Mouse (Mus musculus) heart, postnatal 0 days (tissue): ENCODE measurements around the gene Zfhx3. TPM values are rescaled to one million over a fixed set of nuclear protein-coding genes. Genes with fewer than 3 reads are reported as not detected.

Experiments
- ATAC-seq: fragments of 200-750 bp; cut with Nextera tagmentation; 2 replicates; pipeline ENCODE4 v1.8.0; 2017; ENCODE audit warnings: low read depth, moderate number of reproducible peaks, moderate library complexity; ENCODE audit not compliant: insufficient read depth
- DNase-seq: peaks from one replicate; pipeline ENCODE4 v3.0.0-alpha.2; 2016; ENCODE audit warnings: low spot score
- H3K27ac ChIP-seq: fragments of 300-500 bp; sonication (generic); 2 replicates; pipeline ENCODE4 v1.5.1; 2014; ENCODE audit warnings: low read depth, mild to moderate bottlenecking
- H3K27me3 ChIP-seq: fragments of 300-500 bp; sonication (generic); 2 replicates; pipeline ENCODE4 v1.6.1; 2014; ENCODE audit warnings: low read length, mixed read lengths; ENCODE audit not compliant: control insufficient read depth, insufficient read depth
- H3K36me3 ChIP-seq: fragments of 300-500 bp; sonication (generic); replicated peaks from 2 replicates; pipeline ENCODE4 v1.6.1; 2014; ENCODE audit warnings: low read length, mixed read lengths; ENCODE audit not compliant: control insufficient read depth, insufficient read depth
- H3K4me1 ChIP-seq: fragments of 300-500 bp; sonication (generic); 2 replicates; pipeline ENCODE4 v1.6.1; 2014; ENCODE audit warnings: antibody characterized with exemption; ENCODE audit not compliant: control insufficient read depth, insufficient read depth
- H3K4me2 ChIP-seq: fragments of 300-500 bp; sonication (generic); 2 replicates; pipeline ENCODE4 v1.6.1; 2014; ENCODE audit warnings: low read depth, mild to moderate bottlenecking, low read length, moderate library complexity
- H3K4me3 ChIP-seq: fragments of 300-500 bp; sonication (generic); 2 replicates; pipeline ENCODE4 v1.5.1; 2014; ENCODE audit warnings: low read depth, low read length
- H3K9ac ChIP-seq: fragments of 300-500 bp; sonication (generic); replicated peaks from 2 replicates; pipeline ENCODE4 v1.6.1; 2014; ENCODE audit warnings: low read depth, low read length, mixed read lengths
- H3K9me3 ChIP-seq: fragments of 300-500 bp; sonication (generic); replicated peaks from 2 replicates; pipeline ENCODE4 v1.6.1; 2016; ENCODE audit warnings: low read length; ENCODE audit not compliant: control insufficient read depth
- CTCF ChIP-seq: IDR thresholded peaks from 2 replicates; pipeline ENCODE4 v1.5.1; 2016; ENCODE audit warnings: antibody characterized with exemption, control low read depth, low read depth
- EP300 ChIP-seq: IDR thresholded peaks from 2 replicates; pipeline ENCODE4 v1.6.1; 2016; ENCODE audit warnings: antibody characterized with exemption, low read depth
- WGBS: fragments of 180-500 bp; shearing (Covaris S2); extraction: QIAGEN DNeasy Blood & Tissue Kit; methylation state at CpG from one replicate; pipeline ENCODE4 v1.1.7; 2014; 5-methylcytosine and 5-hydroxymethylcytosine counted together
- polyA plus RNA-seq: library from polyadenylated mRNA; unstranded; fragments of >200 nt; fragmentation: Nextera tagmentation; extraction: Ambion mirVana; gene quantifications from 2 replicates; pipeline ENCODE4 v1.2.1, GENCODE M21; 2015
- total RNA-seq: library from RNA; depleted of rRNA; stranded (reverse); fragments of >200 nt; gene quantifications from 2 replicates; pipeline ENCODE4 v1.2.3, GENCODE M21; 2014; ENCODE audit warnings: low replicate concordance

The Zfhx3 gene
- total and polyA plus RNA-seq, 2 experiments from 2014 or later, result 2.0 to 2.5 TPM

- Histone ChIP-seq H3K27me3 (no peaks in the 10 kb centered on the region), H3K36me3 (no peaks in the 10 kb centered on the region), H3K9me3 (no peaks in the 10 kb centered on the region), H3K4me1 (no peaks in the 10 kb centered on the region), H3K4me3 (no peak overlapping the region), H3K4me2 (no peak overlapping the region), H3K27ac (no peak overlapping the region), H3K9ac (no peak overlapping the region)
- TF ChIP-seq EP300 (no peak), CTCF (no peak)
- no peak for ATAC-seq
- DNase-seq, result no peak
- 73% methylated on average over 3 of the region's 3 CpGs for WGBS
Measured at GRCm38 (mm10) chr8:108507769-108508168, 565.3 kb downstream of the Zfhx3 start.

DNA sequence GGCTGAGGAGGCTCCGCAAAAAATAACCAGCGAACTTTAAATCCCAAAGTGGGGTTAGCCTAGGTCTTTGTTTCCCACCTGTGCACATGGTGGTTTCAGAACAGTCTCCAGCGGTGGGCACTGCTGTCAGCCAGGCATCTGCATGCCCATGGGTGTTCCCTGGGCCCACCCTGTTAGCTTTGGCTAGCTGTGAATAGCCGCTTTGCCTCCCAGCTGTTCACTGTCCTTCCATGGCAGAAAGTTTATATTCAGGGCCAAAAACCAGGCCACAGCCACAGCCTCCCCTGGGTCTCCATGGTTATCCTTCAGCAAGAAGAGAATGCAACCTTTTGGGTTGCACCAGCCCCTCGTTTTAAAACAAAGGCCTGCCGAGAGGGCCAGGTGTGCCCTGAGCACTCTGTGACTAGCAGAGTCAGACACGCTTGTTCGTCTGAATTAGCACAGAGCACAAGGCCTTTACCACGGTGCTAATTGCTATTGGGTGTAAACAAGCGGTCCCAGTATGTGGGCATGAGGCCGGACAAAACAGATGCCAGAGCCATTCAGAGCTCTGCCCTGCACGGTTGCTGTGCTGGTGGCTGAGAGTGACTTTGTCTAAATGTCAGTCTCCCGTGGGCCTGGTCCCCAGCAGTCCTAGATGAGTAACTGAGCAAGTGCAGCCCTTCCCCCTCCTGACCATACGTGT, 568.3 kb downstream of the Zfhx3 start:
- ATAC-seq (no peak), DNase-seq (no peak)
- Histone ChIP-seq H3K36me3 (no peaks in the 10 kb centered on the region), H3K9me3 (no peaks in the 10 kb centered on the region), H3K27ac (no peak overlapping the region), H3K27me3 (no peaks in the 10 kb centered on the region), H3K4me2 (no peak overlapping the region), H3K4me1 (no peaks in the 10 kb centered on the region), H3K9ac (no peak overlapping the region), H3K4me3 (no peak overlapping the region)
- 68% methylated on average over 14 of the region's 14 CpGs for WGBS
- no peak for TF ChIP-seq CTCF
- no peak for TF ChIP-seq EP300

GRCm38 (mm10) chr8:108518116-108518515, 575.7 kb downstream of the Zfhx3 start:
- ATAC-seq (no peak), DNase-seq (no peak)
- no peaks in the 10 kb centered on the region for H3K9me3 ChIP-seq
- H3K27me3 ChIP-seq, result no peaks in the 10 kb centered on the region
- no peak overlapping the region for H3K27ac ChIP-seq
- H3K4me2 ChIP-seq, result no peak overlapping the region
- H3K9ac ChIP-seq, result no peak overlapping the region
- H3K36me3 ChIP-seq, result no peaks in the 10 kb centered on the region
- H3K4me3 ChIP-seq, result no peak overlapping the region
- no peaks in the 10 kb centered on the region for H3K4me1 ChIP-seq
- WGBS, result 80% methylated on average over 7 of the region's 7 CpGs
- TF ChIP-seq EP300 (no peak), CTCF (no peak)

DNA sequence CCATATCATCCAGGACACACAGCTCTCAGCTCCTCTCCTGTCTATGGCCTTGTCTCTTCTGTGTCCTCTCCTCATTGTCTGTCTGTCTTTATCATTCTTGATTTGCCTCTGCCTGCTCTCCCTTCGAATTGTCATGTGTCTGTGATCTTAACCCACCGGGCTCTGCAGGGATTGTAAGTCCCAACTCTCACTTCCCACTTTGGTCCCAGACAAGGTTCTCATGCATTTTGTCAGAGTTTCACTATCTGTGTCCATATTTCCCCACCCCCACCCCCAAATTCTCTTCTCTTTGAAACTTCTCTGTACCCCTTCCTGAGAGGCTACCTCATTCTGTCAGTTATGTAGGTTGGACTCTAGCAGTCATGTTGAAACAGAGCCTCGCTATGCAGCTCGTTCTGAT, 579.6 kb downstream of the Zfhx3 start:
- Histone ChIP-seq H3K27ac (no peak overlapping the region), H3K9ac (no peak overlapping the region), H3K4me3 (no peak overlapping the region), H3K4me2 (no peak overlapping the region), H3K27me3 (no peaks in the 10 kb centered on the region), H3K4me1 (no peaks in the 10 kb centered on the region), H3K9me3 (no peaks in the 10 kb centered on the region), H3K36me3 (no peaks in the 10 kb centered on the region)
- TF ChIP-seq EP300, result no peak
- TF ChIP-seq CTCF, result no peak
- DNase-seq (no peak), ATAC-seq (no peak)
- 71% methylated on average over 4 of the region's 4 CpGs for WGBS

DNA sequence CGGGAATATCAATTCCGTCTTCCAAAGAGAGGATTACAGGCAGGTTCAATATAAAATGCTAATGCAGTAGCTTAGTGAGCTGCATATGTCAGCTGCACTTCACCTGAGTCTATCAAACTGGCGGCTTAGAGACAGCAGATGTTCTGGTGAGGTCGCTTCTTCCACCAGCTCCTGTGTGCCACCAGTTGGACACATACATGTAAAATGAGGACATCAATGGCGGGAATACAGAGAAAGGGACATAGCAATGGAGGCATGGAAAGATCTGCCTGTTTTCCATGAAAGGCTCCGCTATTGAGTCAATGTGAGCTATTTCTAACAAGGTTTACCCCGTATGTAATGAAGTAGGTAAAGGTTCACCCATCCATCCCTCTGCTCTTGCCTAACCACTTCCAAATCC, 587.0 kb downstream of the Zfhx3 start:
- H3K4me3 ChIP-seq, result no peak overlapping the region
- H3K9ac ChIP-seq, result no peak overlapping the region
- no peaks in the 10 kb centered on the region for H3K9me3 ChIP-seq
- no peak overlapping the region for H3K4me2 ChIP-seq
- H3K27me3 ChIP-seq, result no peaks in the 10 kb centered on the region
- no peaks in the 10 kb centered on the region for H3K36me3 ChIP-seq
- no peaks in the 10 kb centered on the region for H3K4me1 ChIP-seq
- 82% methylated on average over 7 of the region's 7 CpGs for WGBS
- H3K27ac ChIP-seq, result no peak overlapping the region
- ATAC-seq (no peak), DNase-seq (no peak)
- no peak for TF ChIP-seq EP300
- no peak for TF ChIP-seq CTCF
